Mouse (Mus musculus) gonadal fat pad, adult 2 months (tissue): ENCODE data around the gene Pkp1. TPM values are rescaled to one million over a fixed set of nuclear protein-coding genes. Genes with fewer than 3 reads are reported as not detected.

Experiments
- DNase-seq: peaks from one replicate; pipeline ENCODE4 v3.0.0-alpha.2; 2012; ENCODE audit warnings: low read depth
- polyA plus RNA-seq: library from polyadenylated mRNA; depleted of rRNA; stranded (reverse); fragments of >200 nt; gene quantifications from 2 replicates; pipeline ENCODE4 v1.2.3, GENCODE M21; 2012; rRNA removed

Gene Pkp1
- polyA plus RNA-seq = 2.5 and 3.8 TPM in 2 replicates

DNA sequence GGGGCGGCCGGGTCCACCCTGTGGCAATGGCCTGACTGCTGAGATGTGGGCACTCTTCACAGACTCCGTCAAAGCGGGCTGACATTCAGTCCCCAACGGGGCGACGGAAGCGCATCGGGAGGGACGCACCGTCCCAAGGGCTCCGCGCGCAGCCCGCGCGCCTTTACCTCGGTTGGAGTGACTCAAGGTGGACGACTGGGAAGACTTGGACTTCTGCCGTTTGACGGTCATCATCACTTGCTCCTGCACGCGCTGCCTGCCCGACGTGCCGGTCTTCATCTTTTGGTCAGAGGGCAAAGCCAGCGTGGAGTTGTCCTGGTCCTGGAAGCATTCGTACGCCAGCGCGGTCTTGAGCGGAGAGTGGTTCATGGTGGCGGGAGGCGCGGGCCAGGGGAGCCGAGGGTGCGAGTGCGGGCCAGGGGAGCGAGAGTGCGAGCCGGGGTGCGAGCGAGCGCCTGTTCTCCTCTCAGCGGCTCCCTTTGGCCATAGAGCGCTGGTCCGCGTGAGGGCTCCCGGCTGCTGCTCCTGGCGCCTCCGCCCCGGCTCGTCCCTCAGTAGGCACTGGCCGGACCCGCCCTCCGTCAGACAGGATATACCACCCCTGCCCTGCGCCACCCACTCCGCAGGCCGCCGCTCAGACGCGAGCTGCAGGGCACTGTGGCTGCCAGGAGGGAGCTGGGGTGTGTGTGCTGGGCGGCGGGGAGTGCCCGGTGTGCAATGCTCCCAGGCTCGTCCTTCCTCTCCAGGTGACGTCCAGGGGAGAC, at the start of gene Pkp1:
TSS of gene Pkp1 (minus strand) at position 564 of the 764 bp plus-strand sequence.
- DNase-seq = no peak

DNA sequence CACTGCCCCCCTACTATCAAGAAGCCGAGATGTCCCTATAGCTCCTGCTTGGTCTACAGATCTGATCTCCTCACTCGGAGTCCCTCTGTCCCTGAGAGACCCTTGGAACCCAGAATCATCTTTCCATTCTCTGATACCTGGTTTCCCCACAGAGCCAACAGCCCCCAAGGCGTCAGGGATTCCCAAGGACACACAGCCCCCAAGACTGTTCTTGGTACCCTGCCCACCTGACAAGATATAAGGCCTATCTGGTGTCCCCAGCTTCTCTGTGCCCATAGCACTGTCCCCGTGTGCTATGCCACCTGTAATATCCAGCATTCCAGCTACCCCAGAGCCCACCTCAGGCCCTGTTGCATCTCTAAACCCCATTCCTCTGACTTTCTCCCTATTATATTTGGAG, 48.7 kb upstream of the Pkp1 start:
- no peak for DNase-seq

DNA sequence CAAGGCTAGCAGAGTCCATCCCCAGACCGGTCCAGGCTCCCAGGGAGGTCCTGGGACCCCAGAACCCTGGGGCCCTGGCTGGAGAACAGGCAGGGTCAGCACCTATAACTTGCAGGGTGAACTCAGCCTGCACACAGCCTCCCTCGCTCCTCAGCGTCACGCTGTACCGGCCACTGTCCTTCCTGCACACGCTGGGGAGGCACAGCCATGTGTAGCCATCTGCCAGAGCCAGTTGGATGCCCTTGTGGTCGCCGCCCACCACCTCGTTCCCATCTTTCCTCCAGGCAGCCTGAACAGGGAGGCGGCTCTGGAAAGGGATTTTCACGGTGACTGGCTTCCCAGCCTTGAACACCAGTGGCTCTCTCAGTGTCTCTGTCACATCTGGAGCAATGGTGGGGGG, 45.6 kb upstream of the Pkp1 start:
- no peak for DNase-seq

DNA sequence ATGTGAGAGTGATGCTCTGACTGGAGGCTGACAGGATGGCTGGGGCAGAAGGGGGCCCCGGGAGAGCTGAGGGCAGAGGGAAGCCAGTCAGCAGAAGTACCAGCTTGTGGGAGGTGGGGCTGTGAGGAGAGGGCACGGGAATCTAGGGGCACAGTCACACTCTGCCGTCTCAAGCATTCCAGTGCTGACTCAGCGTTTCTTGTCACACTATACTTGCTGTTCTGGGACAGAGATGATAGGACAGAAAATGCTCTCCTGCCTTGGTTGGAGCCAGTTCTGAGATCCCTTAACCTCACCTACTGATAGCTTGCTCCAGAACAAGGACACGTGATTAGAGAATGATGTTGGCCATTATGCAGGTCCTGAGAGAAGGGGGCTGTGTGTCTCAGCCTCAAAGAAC, 44.2 kb upstream of the Pkp1 start:
- DNase-seq = no peak

DNA sequence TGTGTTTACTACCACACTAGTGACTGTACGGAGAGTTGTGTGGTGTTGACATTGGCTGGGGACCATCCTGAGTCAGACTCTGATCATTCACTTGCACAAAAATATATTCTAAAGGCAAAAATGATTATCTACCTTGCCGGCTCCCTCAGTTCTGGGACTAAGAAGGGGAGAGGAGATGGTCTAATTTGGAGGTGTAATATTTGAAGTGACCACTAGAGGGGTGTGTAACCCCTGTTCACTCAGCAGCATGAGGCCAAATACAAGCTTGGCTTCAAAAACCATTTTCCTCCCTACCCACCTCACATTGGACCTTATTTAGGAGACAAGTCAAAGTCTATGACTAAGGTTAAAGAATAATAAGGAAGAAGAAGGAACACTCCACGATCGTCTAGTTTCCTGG, 39.5 kb upstream of the Pkp1 start:
- DNase-seq = no peak

DNA sequence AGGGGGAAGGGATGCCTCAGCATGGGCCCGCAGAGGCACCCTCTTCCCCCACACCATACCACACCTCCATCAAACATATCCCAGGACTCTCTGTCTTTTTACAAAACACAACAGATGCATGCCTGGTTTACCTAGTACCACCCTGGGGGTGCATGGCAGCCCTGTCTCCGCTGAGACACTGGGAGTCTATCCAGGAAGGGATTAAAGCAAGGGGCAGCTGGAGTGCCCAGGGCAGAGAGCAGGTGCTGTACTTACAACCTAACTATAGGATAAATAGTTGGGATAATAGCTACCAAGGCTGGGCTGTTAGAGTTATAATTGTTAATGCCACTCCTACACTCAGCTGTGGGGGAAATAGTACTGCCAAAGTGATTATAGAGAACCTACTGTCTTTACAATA, 29.9 kb upstream of the Pkp1 start:
- no peak for DNase-seq

DNA sequence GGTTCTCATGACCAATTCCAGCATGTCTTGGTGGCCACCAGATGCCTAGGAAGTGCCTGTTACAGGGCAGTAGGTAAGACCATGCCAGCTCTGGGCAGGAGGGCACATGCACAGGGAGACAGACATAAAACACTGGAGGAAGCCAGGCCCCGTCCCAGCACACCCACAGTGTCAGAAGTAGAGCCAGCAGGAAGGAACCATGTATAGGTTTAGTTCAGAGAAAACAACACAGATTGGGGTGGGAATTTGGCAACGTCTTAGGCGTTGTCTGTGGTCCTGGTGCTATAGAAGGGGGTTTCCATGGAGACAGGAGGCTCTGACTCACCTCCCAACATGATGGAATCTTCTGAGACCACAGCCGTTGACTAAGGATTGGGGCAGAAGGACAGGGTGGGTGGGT, 27.2 kb upstream of the Pkp1 start:
- DNase-seq = no peak

DNA sequence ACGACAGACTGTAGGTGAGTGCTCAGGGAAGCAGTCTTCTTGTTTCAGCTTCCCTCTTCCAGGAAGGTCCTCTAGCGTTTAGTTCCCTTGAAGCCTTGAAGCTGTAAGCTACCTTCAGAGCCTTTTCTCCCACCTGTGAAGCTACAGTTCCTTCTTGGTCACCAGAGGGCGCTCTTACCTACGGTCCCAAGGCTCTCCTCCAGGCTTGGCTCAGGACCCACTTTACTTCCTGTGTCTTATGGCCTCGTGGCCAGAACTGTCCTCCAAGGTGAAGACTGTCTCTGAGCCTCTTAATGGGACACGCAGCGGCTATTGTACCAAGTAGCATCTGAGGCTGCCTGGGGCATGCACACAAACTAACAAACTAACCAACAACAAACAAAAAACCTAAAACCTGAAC, 26.7 kb upstream of the Pkp1 start:
- no peak for DNase-seq

DNA sequence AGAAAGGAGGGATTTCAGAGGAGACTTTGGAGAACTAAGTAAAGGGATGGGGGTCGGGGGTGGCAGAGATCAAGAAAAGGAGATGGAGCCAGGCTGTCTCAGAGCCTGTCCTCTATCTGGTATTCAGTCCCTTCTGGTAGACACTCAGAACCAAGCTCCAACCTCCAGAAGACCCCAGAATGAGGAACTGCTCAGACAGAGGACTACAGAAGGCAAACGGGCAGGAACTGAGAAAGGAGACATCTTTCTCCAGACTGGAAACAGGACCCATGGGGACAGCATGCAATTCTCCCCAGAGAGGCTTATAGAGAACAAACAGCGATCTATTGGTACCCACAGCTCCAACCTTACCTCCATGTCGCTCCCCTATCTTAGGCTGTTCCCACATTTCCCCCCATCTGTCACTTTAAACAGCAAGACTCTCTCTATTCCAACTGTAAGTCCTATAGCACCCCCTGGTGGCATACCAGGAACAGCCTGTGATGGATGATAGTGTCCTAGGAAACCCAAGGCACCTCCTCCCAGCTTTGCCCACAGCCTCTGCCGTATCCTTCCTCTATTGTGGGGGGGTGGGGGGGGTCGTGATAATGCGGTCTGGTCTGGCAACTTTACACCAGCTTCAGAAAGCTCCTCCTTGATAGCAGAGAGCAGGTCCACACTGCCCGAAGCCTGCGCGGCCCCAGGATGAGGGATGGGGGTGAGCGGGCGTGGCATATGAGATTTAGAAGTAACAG, 25.7 kb upstream of the Pkp1 start:
- DNase-seq = no peak

DNA sequence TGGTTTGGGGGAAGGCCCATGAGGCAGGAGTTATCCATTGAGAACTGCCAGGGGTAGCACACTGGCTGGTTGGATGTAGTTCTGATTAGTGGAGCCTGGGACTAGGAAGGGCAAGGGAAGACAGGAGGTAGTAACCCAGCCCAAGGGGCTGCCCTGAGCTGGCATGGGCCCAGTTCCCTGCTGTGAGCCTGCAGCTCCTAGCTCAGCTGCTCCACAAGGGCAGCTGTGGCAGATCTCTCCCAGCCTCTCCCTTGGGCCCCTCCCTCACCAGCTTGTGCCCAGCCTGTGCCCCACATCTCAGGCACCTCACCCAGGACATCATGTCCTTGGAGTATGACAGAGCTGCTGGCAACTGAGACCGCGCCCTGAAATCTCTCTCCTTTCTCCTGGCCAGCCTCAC, 24.7 kb upstream of the Pkp1 start:
- DNase-seq = no peak

DNA sequence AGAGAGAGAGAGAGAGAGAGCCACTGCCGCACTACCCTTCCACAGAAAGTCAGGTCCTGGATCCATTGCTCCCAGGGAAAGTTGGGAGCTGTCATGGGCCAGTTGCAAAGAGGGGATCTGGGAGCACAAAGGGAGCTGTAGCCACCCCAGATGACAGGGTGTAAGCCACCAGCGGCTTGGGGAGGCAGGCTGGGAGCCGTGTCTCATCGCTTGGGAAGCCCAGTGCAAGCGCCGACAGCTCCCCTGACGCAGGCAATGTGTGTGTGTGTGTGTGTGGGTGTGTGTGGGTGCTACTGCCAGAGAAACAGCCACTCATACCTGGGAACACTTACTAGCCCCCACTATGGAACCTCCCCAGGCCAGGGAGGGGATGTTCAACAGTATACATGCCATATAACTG, 23.1 kb upstream of the Pkp1 start:
- no peak for DNase-seq

DNA sequence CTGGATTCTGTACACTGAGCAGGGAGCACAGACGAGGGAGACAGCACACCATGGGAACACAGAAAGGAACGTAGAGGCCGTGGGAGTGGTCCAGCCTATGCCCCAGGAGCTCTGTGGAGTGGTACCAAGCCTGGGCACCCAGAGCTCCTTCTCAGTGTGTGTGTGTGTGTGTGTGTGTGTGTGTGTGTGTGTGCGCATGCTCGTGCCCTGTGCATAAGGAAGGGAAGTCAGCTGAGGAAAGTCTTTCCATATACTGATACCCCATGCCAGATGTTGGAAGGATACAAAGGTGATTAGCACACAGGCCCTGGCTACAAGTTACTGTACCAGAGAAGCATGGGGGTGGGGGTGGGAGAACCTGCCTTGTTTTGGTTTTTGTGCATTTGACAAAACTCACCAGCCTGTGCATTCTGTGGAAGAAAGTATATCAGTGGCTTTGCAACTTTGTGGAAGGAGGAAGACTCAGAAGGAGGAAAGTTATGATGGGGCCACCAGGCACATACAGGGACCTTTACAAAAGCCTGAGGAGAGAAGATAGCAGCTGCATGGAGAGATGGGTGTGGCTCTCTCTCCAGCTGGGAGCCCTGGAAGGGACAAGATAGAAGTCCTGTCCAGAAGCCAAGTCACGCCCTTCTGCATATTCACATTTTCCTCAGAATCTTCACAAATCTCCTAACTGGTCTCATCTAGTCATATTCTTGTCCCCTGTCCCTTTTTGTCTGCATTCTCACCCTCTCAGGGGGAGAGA, 22.4 kb upstream of the Pkp1 start:
- DNase-seq = no peak

DNA sequence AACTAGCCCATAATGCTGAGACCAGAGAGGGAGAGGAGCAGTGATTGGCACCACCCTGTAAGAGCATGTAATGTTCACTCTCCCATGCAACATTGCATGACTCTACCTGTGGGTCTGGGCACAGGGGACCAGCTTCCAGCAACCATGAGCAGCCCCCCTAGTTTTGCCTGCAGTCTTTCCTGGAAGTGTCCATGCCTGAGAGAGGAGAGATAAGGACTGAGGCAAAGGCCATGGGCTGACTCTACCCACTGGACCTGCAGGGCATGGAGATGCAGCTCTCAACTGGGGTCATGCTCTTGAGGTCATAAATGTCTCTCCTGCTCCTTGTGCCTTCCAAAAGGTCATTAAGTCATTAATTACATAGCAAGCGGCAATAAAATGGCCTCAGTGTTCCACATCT, 17.1 kb upstream of the Pkp1 start:
- DNase-seq = no peak

DNA sequence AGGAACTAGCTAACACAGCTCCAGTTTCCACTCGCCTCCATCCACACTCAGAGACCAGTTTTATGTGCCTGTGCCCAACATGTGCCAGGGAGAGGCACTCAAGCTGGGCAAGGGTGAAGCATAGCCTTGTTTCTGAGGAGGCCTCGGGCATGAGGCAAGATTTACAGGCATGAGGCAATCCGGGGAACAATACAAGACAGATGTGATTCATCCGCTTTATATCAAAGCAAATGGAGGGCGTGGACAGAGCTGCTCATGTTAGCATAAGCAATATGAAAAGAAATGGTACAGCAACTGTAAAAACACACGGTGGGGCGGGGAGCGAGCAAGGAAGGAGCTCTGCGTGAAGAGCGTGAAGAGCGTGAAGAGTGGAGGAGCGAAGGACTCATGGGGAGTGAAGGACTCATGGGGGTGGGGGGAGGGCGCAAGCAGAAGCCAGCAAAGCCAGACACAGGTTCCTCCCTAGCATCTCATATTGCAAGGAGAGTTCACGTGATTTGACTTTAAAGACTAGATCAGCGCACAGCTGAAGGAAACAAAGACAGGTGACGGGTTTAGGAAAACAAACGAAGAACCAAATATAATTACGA, 14.8 kb upstream of the Pkp1 start:
- DNase-seq = no peak

DNA sequence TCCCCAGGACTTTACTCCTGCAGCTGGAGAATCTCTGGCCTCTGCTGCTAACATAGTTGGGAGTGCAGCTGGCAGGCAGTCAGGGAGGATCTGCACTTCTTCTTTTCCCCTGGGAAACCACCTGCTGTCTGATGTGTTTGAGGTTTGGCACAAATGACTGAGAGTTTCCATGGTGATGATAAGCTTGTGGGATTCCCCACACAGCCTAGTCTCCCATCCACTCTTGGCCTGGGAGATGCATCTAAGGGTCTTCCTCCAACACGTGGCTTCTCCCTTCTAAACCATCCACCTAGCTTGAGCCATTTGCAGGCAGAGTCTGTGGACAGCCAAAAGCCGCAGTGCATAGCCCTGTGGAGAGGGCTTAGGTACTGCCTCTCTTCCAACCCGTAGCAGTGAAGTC, 10.9 kb upstream of the Pkp1 start:
- DNase-seq = no peak

DNA sequence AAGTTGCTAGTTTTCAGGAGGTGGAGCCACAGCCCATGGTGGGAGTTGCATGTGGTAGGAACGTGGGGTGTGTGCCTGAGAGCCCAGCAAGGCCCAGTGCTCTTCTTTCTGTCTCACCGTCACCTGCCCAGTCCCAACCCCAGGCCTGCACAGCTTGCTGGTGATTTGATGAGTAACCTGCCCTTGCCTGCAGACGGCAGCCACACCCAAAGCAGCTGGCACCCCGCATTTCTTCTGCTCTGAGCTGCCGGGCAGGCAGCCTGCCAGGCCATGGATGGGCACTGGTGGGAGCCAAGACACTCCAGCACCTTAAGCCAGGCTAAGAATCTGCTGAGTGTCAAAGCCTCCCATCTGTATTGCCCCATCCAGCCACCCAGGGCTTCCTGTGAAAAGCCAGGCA, 6.8 kb upstream of the Pkp1 start:
- DNase-seq = no peak

DNA sequence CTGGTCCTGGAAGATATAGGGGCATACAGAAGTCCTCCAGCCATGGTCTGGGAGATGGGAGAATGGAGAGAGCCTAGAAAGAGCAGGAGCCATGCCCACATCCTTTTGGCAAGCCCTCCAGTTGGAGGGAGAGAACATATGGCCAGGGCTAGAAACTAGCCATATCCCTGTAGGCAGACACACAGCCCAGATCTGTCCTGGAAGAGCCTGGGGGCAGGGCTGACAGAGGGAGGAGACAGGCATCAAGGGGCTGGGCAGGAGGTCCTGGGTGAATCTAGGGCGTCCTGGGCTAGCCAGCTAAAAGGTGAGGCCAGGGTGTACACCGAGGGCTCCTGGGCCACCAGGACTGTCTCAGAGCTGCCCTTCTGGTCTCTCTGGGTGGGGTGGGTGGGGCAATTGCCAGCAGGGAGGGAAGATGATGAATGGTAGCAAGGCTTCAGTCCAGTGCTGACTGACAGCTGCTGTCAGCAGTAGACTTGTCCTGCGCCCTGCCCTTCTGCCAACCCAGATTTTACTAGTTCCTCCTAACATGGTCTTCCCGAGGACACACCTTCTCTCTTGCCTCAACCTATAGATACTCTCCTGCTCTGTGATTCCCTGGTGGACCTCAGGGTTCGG, 5.5 kb upstream of the Pkp1 start:
- no peak for DNase-seq

DNA sequence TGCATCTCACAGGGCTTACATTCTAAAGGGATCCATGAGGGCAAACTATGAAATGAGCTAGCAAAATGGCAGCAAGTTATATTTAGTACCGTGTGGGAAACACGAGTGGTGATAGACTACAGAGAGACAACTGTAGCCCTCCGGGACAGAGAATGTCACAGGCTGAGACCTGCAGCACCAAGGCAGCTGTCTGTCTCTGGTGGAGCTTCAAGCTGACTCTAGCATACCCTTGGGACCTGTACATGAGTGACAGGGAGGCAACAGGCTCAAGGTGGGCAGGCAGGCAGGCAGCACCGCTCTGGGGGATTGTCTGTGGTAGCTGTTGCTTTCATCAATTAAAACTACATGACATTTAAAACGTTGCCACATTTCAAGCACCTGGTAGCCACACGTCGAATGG, 4.2 kb upstream of the Pkp1 start:
- DNase-seq = no peak

DNA sequence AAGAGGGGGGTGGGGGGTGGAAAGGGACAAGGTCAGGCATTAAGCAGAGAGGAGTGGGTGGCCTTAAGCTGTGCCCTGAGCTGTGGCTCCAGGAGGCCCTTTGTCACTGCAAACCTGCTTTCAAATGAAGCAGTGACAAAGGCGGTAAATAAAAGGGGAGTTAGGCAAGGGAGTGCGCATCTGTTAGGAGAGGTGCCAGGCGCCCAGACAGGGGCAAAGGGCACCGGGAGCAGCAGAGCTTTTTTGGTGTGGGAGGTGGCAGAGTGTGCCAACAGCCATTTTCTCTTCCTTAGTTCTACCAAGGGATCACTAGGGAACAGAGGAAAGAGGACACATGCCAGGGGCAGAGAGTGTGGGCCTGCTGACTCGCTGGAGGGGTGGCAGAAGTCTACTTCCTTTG, 1.8 kb downstream of the Pkp1 start:
- DNase-seq = no peak

DNA sequence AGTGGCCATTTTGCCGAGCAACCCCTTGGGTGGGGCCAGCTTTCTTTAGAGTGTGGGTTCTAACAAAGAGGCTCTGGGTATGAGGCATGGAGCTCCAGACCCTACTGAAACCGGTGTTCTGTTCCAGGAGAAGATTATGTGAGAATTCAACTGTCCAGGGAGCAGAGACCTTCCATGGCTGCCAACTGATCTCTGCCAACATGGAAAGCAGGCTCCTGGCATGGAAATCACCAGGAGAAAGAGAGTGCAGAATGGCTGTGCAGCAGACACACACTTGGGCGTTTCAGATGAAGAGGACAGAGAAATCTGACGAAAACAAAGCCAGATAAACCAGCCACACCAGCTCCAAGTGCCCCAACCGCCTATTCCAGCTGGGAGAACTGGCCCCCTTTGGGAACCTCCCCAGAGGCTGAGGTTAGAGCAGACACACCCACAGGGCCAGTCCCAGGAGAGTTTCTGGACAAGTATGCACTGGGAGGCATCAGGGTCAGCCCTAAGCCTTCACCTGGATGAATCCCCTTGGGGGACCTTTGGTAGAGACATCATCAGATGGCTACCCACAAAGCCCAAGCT, 2.4 kb downstream of the Pkp1 start:
- DNase-seq = no peak

DNA sequence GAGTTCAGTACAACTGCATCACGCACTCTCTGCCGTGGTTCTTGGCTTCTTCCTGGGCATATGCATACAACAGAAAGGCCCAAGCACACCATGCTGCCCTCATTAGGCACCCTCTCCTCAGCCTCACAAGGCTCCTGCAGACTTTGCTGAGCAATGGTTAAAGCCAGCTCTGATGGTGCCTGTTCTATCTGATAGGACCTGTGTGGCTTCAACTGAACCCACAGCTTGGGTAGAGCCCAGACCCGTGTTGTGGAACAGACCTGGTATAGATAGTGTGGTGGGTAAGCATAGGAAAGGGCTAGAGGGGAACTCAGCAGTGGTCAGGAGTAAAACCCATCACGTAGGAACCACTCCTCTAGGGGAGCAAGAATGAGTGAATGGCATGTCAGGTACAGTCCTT, 5.3 kb downstream of the Pkp1 start:
- no peak for DNase-seq

DNA sequence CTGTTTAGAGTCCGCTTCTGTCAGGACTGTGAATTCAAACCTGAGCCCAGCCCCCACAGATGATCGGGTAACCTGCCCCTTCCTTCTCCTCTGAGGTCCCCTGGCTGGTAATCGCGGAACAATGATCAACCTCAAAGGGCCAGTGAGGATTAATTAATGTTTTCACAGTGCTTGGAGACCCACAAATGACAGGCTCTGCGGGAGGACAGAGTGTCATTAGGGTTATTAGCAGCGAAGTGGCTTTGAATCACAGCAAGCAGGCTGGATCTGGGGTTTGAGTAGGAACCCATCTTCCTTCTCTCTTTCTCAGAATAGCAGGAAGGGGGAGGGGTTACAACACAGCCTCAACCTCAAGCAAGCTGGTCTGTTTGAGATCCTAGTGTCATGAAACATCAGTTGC, 9.6 kb downstream of the Pkp1 start:
- DNase-seq = no peak
